Mouse (Mus musculus): ENCODE data around the gene Pdcd2l. TPM values are rescaled to one million over a fixed set of nuclear protein-coding genes. Genes with fewer than 3 reads are reported as not detected.

Pdcd2l gene
- polyA plus RNA-seq (2014; fragmentation: Nextera tagmentation; extraction: Ambion mirVana) = 46.7 and 49.7 TPM in 2 replicates

DNA sequence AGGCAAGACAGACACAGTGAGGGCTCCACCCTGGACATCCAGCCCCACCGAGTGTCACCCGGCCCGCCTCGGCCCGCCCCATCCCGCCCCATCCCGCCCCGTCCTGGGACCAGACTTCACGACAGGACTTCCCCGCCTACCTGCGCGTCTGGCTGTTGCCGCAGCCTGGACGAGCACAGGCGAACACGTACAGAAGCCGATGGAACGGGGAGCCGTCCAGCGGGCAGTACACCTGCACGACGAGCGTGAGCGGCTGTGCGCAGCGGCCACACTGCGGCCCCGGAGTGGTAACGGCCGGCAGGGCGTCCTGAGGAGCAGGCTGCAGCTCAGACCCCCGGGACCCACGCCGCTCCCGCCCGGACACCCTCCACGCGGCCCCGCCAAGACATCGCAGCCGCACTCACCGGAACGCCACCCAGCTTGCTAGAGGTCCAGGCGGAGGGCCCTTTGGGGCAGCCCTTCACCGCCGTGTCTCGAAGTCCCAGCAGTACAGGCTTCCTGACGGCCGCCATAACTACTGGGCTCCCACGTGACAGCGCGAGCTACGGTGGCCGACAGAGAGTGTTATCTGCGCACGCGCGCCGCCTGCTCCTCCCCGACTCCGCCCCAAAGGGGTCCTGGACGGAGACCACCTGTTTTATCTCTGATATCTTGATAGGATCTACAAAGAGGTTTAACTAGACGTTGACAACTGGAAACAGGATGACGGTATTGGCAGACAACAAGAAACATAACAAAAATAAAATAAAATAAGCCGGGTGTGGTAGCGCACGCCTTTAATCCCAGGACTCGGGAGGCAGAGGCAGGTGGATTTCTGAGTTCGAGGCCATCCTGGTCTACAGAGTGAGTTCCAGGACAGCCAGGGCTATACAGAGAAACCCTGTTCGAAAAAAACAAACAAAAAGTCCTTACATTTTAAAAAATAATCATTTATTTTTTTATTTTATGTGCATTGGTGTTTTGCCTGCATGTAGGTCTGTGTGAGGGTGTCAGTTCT lies at the start of gene Pdcd2l:
Gene Pdcd2l, minus strand, starts transcription at position 530 of the 997 bp plus-strand sequence.
- peak within 1 kb of the TSS; percentile 76 for H3K27ac ChIP-seq (ENCODE audit: low read depth, low read length)
- 2% methylated on average over 66 of the region's 70 CpGs for WGBS (ENCODE audit: insufficient replicate concordance)
- peak within 1 kb of the TSS; percentile 92 for H3K9ac ChIP-seq (ENCODE audit: low read depth, low read length)
- peaks cover 4% of the 10 kb centered on the region; the same call in 1 of the 2 replicates for H3K4me1 ChIP-seq (ENCODE audit: control insufficient read depth, insufficient read depth, low read length)
- H3K36me3 ChIP-seq (ENCODE audit: control insufficient read depth, insufficient read depth, low read length) = peaks cover 14% of the 10 kb centered on the region
- H3K27me3 ChIP-seq (ENCODE audit: control insufficient read depth, insufficient read depth, low read length) = no peaks in the 10 kb centered on the region
- H3K4me2 ChIP-seq = peak within 1 kb of the TSS; percentile 85
- peak; percentile 90 for ATAC-seq (replicated peaks; ENCODE audit: insufficient number of reproducible peaks, low FRiP score, low TSS enrichment)
- H3K9me3 ChIP-seq (replicated peaks; ENCODE audit: control insufficient read depth, low read length) = no peaks in the 10 kb centered on the region
- peak within 1 kb of the TSS; percentile 98 for H3K4me3 ChIP-seq (ENCODE audit: low read depth, low read length)

DNA sequence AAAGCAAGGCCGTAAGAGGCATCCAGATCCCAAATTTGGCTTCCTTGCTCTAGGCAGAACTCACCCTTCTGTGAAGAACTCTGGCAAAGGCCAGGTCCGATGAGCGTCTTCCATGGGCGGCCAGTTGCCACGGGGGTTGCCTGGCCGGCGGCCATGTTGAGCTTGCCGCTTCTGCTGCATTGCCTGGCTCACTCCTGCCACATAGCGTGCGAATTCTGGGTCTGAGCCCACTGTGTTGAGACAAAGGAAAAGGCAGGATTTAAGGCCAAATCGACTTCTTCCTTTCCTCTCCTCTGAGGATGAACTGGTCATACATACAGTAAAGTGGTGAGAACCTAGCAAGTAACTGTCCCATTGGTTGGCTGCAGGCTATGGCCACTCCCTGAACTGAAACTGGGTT lies 45.7 kb upstream of the Pdcd2l start:
- no peak overlapping the region for H3K27ac ChIP-seq (ENCODE audit: low read depth, low read length)
- H3K36me3 ChIP-seq (ENCODE audit: control insufficient read depth, insufficient read depth, low read length) = peaks cover 30% of the 10 kb centered on the region
- ATAC-seq (replicated peaks; ENCODE audit: insufficient number of reproducible peaks, low FRiP score, low TSS enrichment) = no peak
- H3K4me3 ChIP-seq (ENCODE audit: low read depth, low read length) = no peak overlapping the region
- H3K27me3 ChIP-seq (ENCODE audit: control insufficient read depth, insufficient read depth, low read length) = no peaks in the 10 kb centered on the region
- no peak overlapping the region for H3K9ac ChIP-seq (ENCODE audit: low read depth, low read length)
- no peaks in the 10 kb centered on the region for H3K9me3 ChIP-seq (replicated peaks; ENCODE audit: control insufficient read depth, low read length)
- 95% methylated on average over 11 of the region's 11 CpGs for WGBS (ENCODE audit: insufficient replicate concordance)
- no peaks in the 10 kb centered on the region for H3K4me1 ChIP-seq (ENCODE audit: control insufficient read depth, insufficient read depth, low read length)
- H3K4me2 ChIP-seq = no peak overlapping the region

- peaks cover 3% of the 10 kb centered on the region for H3K4me1 ChIP-seq (ENCODE audit: control insufficient read depth, insufficient read depth, low read length)
- no peak overlapping the region for H3K9ac ChIP-seq (ENCODE audit: low read depth, low read length)
- no peak overlapping the region for H3K27ac ChIP-seq (ENCODE audit: low read depth, low read length)
- no peaks in the 10 kb centered on the region for H3K9me3 ChIP-seq (replicated peaks; ENCODE audit: control insufficient read depth, low read length)
- no peak for ATAC-seq (replicated peaks; ENCODE audit: insufficient number of reproducible peaks, low FRiP score, low TSS enrichment)
- H3K4me2 ChIP-seq = no peak overlapping the region
- 91% methylated on average over 5 of the region's 5 CpGs for WGBS (ENCODE audit: insufficient replicate concordance)
- H3K4me3 ChIP-seq (ENCODE audit: low read depth, low read length) = no peak overlapping the region
- no peaks in the 10 kb centered on the region for H3K27me3 ChIP-seq (ENCODE audit: control insufficient read depth, insufficient read depth, low read length)
- peaks cover 29% of the 10 kb centered on the region for H3K36me3 ChIP-seq (ENCODE audit: control insufficient read depth, insufficient read depth, low read length)
Measured at GRCm38 (mm10) chr7:34238086-34238485, 41.6 kb upstream of the Pdcd2l start.

GRCm38 (mm10) chr7:34235602-34236001 lies 39.1 kb upstream of the Pdcd2l start:
- Histone ChIP-seq H3K27me3 (ENCODE audit: control insufficient read depth, insufficient read depth, low read length) (no peaks in the 10 kb centered on the region), H3K4me3 (ENCODE audit: low read depth, low read length) (no peak overlapping the region), H3K9me3 (replicated peaks; ENCODE audit: control insufficient read depth, low read length) (no peaks in the 10 kb centered on the region), H3K36me3 (ENCODE audit: control insufficient read depth, insufficient read depth, low read length) (peaks cover 29% of the 10 kb centered on the region), H3K4me2 (no peak overlapping the region), H3K9ac (ENCODE audit: low read depth, low read length) (no peak overlapping the region), H3K4me1 (ENCODE audit: control insufficient read depth, insufficient read depth, low read length) (peaks cover 12% of the 10 kb centered on the region), H3K27ac (ENCODE audit: low read depth, low read length) (no peak overlapping the region)
- 83% methylated on average over 5 of the region's 5 CpGs for WGBS (ENCODE audit: insufficient replicate concordance)
- no peak for ATAC-seq (replicated peaks; ENCODE audit: insufficient number of reproducible peaks, low FRiP score, low TSS enrichment)

- Histone ChIP-seq H3K36me3 (ENCODE audit: control insufficient read depth, insufficient read depth, low read length) (peaks cover 25% of the 10 kb centered on the region), H3K4me1 (ENCODE audit: control insufficient read depth, insufficient read depth, low read length) (peaks cover 14% of the 10 kb centered on the region), H3K4me2 (peak overlapping the region; percentile 84), H3K27me3 (ENCODE audit: control insufficient read depth, insufficient read depth, low read length) (no peaks in the 10 kb centered on the region), H3K27ac (ENCODE audit: low read depth, low read length) (peak overlapping the region; percentile 96), H3K9me3 (replicated peaks; ENCODE audit: control insufficient read depth, low read length) (no peaks in the 10 kb centered on the region), H3K4me3 (ENCODE audit: low read depth, low read length) (peak overlapping the region; percentile 57), H3K9ac (ENCODE audit: low read depth, low read length) (peak overlapping the region; percentile 73)
- WGBS (ENCODE audit: insufficient replicate concordance) = 2% methylated on average over 17 of the region's 17 CpGs
- ATAC-seq (replicated peaks; ENCODE audit: insufficient number of reproducible peaks, low FRiP score, low TSS enrichment) = no peak
Measured at GRCm38 (mm10) chr7:34234610-34235561, 38.4 kb upstream of the Pdcd2l start.

GRCm38 (mm10) chr7:34233909-34234609 lies 37.6 kb upstream of the Pdcd2l start:
- H3K9me3 ChIP-seq (replicated peaks; ENCODE audit: control insufficient read depth, low read length) = no peaks in the 10 kb centered on the region
- peak overlapping the region; percentile 73 for H3K9ac ChIP-seq (ENCODE audit: low read depth, low read length)
- no peaks in the 10 kb centered on the region for H3K27me3 ChIP-seq (ENCODE audit: control insufficient read depth, insufficient read depth, low read length)
- peaks cover 21% of the 10 kb centered on the region for H3K36me3 ChIP-seq (ENCODE audit: control insufficient read depth, insufficient read depth, low read length)
- ATAC-seq (replicated peaks; ENCODE audit: insufficient number of reproducible peaks, low FRiP score, low TSS enrichment) = peak; percentile 86
- peak overlapping the region; percentile 84 for H3K4me2 ChIP-seq
- H3K27ac ChIP-seq (ENCODE audit: low read depth, low read length) = peak overlapping the region; percentile 96
- H3K4me3 ChIP-seq (ENCODE audit: low read depth, low read length) = peak overlapping the region; percentile 57
- WGBS (ENCODE audit: insufficient replicate concordance) = under 1% methylated on average over 46 of the region's 46 CpGs
- peaks cover 16% of the 10 kb centered on the region for H3K4me1 ChIP-seq (ENCODE audit: control insufficient read depth, insufficient read depth, low read length)

DNA sequence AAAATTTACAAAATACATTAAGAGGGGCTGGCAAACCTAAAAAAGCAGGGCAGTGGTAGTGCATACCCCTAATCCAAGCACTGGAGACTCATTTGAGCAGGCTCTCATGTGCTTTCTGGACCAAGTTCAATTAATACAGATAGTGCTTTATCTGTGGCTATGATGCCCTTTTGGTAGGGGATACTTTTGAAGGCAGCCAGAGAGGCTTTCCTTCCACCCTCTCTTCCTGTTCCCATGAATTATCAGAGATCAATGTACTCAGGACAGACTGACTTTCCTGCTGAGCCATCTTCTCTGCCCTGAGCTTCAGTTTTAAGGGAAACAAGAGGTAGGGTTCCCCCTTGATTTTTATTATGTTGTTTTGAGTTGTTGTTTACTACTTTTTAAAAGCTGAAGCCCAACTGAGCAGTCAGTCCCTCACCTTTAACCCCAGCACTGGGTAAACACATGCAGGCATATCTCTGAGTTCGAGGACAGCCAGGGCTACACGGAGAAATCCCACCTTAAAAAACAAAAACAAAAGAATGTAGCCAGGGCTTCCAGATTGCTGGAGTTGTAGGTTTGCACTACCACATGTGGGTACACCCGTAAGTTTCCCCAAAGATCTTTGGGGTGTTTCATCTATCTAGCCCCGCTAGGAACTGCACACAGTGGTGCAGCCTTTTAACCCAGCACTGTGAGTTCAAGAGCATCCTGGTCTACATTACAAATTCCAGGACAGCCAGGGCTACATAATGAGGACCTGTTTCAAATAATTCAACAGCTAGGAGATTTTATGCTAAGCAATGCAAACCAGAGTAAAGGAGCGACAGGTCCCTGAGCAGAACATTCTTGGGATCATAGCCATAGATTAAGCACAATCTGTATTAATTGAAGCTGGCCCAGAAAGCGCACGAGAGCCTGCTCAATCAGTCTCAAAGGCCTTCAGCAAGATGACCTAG lies 36.6 kb upstream of the Pdcd2l start:
- Histone ChIP-seq H3K36me3 (ENCODE audit: control insufficient read depth, insufficient read depth, low read length) (peaks cover 18% of the 10 kb centered on the region), H3K9ac (ENCODE audit: low read depth, low read length) (peak overlapping the region; percentile 73), H3K4me3 (ENCODE audit: low read depth, low read length) (peak overlapping the region; percentile 57), H3K27me3 (ENCODE audit: control insufficient read depth, insufficient read depth, low read length) (no peaks in the 10 kb centered on the region), H3K4me2 (peak overlapping the region; percentile 84), H3K4me1 (ENCODE audit: control insufficient read depth, insufficient read depth, low read length) (peaks cover 26% of the 10 kb centered on the region), H3K9me3 (replicated peaks; ENCODE audit: control insufficient read depth, low read length) (no peaks in the 10 kb centered on the region), H3K27ac (ENCODE audit: low read depth, low read length) (peak overlapping the region; percentile 96)
- 41% methylated on average over 7 of the region's 7 CpGs for WGBS (ENCODE audit: insufficient replicate concordance)
- no peak for ATAC-seq (replicated peaks; ENCODE audit: insufficient number of reproducible peaks, low FRiP score, low TSS enrichment)

Data from heart, embryonic 11.5 days (tissue).